ENCODE assay signal across 8 mouse cellular contexts in the genomic region with DNA sequence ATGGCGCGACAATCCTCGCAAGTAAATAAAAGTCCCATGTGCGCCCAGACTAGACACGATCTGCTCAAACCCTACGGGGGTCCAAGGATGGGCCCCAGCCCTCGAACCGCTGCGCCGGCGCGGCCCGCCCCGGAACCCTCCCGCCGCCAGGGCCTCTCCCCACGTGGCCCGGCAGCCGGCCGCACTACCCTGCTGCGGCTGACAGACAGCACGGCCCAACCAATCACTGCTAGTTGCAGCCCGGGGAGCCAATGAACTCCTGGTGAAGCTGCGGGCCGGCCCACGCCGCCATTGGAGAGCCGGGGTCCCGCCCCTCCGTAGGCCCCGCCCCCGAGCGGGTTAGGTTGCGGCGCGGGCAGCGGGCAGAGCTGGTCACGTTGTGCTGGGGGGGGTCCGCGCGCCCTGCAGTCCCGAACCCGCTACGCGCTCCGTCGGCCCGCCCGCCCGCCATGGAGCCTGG. TPM values are rescaled to one million over a fixed set of nuclear protein-coding genes. Genes with fewer than 3 reads are reported as not detected.
DNase-seq lines count a peak whose midpoint lies in the region; ATAC-seq and TF ChIP-seq lines count a peak whose summit lies in the region.

A gene (plus strand): TSS at position 333 of the 460 bp plus-strand sequence.

- H3K4me1 ChIP-seq in G1E (ENCODE audit: insufficient read depth, low read depth, low read length), result peaks cover 66% of the 10 kb centered on the region
- peaks cover 25% of the 10 kb centered on the region for H3K4me1 ChIP-seq in forebrain, embryonic 16.5 days (replicated peaks; ENCODE audit: control insufficient read depth, insufficient read depth, low read length)
- H3K4me1 ChIP-seq in lung, embryonic 15.5 days, result peaks cover 34% of the 10 kb centered on the region

- under 1% methylated on average over 46 of the region's 50 CpGs for WGBS in forebrain, embryonic 16.5 days
- under 1% methylated on average over 49 of the region's 50 CpGs for WGBS in lung, embryonic 15.5 days

- no peaks in the 10 kb centered on the region for H3K9me3 ChIP-seq in G1E (replicated peaks)
- H3K9me3 ChIP-seq in forebrain, embryonic 16.5 days (ENCODE audit: control insufficient read depth, low read length), result no peaks in the 10 kb centered on the region
- no peaks in the 10 kb centered on the region for H3K9me3 ChIP-seq in lung, embryonic 15.5 days

- peak within 1 kb of the TSS; percentile 88 for H3K27ac ChIP-seq in forebrain, embryonic 16.5 days (ENCODE audit: low read length)
- peak within 1 kb of the TSS; percentile 83 for H3K27ac ChIP-seq in lung, embryonic 15.5 days

- intact Hi-C loops in heart, postnatal 36 days (cut with DNase I), result no loop called here

- H3K27me3 ChIP-seq in G1E (ENCODE audit: insufficient read depth, low read length), result no peaks in the 10 kb centered on the region; the same call in 1 of the 2 replicates
- no peaks in the 10 kb centered on the region for H3K27me3 ChIP-seq in forebrain, embryonic 16.5 days (replicated peaks; ENCODE audit: control insufficient read depth, insufficient read depth, low read length)
- H3K27me3 ChIP-seq in lung, embryonic 15.5 days, result no peaks in the 10 kb centered on the region

- peak within 1 kb of the TSS; percentile 73 for H3K4me2 ChIP-seq in forebrain, embryonic 16.5 days (ENCODE audit: low read length)
- peak within 1 kb of the TSS; percentile 77 for H3K4me2 ChIP-seq in lung, embryonic 15.5 days

- H3K36me3 ChIP-seq in G1E (replicated peaks), result peaks cover 45% of the 10 kb centered on the region
- H3K36me3 ChIP-seq in forebrain, embryonic 16.5 days (ENCODE audit: control insufficient read depth, insufficient read depth), result peaks cover 11% of the 10 kb centered on the region
- H3K36me3 ChIP-seq in lung, embryonic 15.5 days, result peaks cover 31% of the 10 kb centered on the region

- H3K4me3 ChIP-seq in G1E (ENCODE audit: low read depth, low read length), result peak within 1 kb of the TSS; percentile 98
- peak within 1 kb of the TSS; percentile 93 for H3K4me3 ChIP-seq in forebrain, embryonic 16.5 days (replicated peaks; ENCODE audit: low read length)
- H3K4me3 ChIP-seq in lung, embryonic 15.5 days, result peak within 1 kb of the TSS; percentile 99

- no peak for TF ChIP-seq CTCF in G1E (IDR thresholded peaks at IDR 0.05; ENCODE audit: low read depth, low read length)

- ATAC-seq in G1E (ENCODE audit: extremely low read depth, insufficient number of reproducible peaks, low FRiP score, poor library complexity, severe bottlenecking), result peak; percentile 99
- ATAC-seq in forebrain, embryonic 16.5 days, result peak; percentile 99
- peak; percentile 99 for ATAC-seq in lung, embryonic 15.5 days (ENCODE audit: borderline replicate concordance, extremely low read depth, low FRiP score, low TSS enrichment)

- H3K9ac ChIP-seq in forebrain, embryonic 16.5 days (replicated peaks; ENCODE audit: low read depth, low read length), result peak within 1 kb of the TSS; percentile 80
- peak within 1 kb of the TSS; percentile 90 for H3K9ac ChIP-seq in lung, embryonic 15.5 days

- DNase-seq in G1E (ENCODE audit: low spot score), result peak; percentile 100
- peak; percentile 98 to 100 for DNase-seq in cerebellum, adult 18-20 months
- DNase-seq in heart, postnatal 36 days, result peak; percentile 96 to 97
- DNase-seq in layer of hippocampus, adult 8-10 months (ENCODE audit: low spot score in 2 of 2), result peak; percentile 95 to 98
- DNase-seq in ovary, adult 18-20 months (ENCODE audit: low spot score), result peak; percentile 97
- peak; percentile 96 for DNase-seq in thymus, postnatal 0 days (ENCODE audit: low spot score)

RNA-seq across cellular contexts. Expression of the gene that starts here (rescaled TPM):
- 328 and 436 TPM in 2 replicates for total RNA-seq in G1E (2014; fragmentation: Nextera tagmentation)
- total RNA-seq in G1E (2017), result 37.8 and 39.5 TPM in 2 replicates
- polyA plus RNA-seq in G1E (2012), result 379 and 407 TPM in 2 replicates
- polyA plus RNA-seq in forebrain, embryonic 16.5 days (2015; fragmentation: Nextera tagmentation; extraction: Ambion mirVana), result 187 and 190 TPM in 2 replicates
- total RNA-seq in heart, postnatal 36 days (2021), result 10 to 100 TPM; 17.5 to 18.7 TPM
- total RNA-seq in layer of hippocampus, adult 8-10 months (2022), result 10 to 100 TPM; 66.5 to 78.3 (median 72.2) TPM
- 183 and 192 TPM in 2 replicates for polyA plus RNA-seq in lung, embryonic 15.5 days (2015; fragmentation: Nextera tagmentation; extraction: Ambion mirVana)
- polyA plus RNA-seq in thymus, postnatal 0 days (2015; fragmentation: Nextera tagmentation; extraction: Ambion mirVana), result 163 and 181 TPM in 2 replicates

Comparison
In these comparisons a context has a peak if more than half of its experiments do, and no peak if none do; other contexts are left out.
1. Peak in every context shown above with its lines: DNase-seq, ATAC-seq, H3K4me3 ChIP-seq and H3K27ac ChIP-seq.